Mouse (Mus musculus): ENCODE measurements at regions not wholly inside any gene's neighbourhood (a gene's known extent, or its start where the extent isn't known, plus 50 kb on each side); places are given as distances from the start of the nearest gene placed in this dataset.

DNA sequence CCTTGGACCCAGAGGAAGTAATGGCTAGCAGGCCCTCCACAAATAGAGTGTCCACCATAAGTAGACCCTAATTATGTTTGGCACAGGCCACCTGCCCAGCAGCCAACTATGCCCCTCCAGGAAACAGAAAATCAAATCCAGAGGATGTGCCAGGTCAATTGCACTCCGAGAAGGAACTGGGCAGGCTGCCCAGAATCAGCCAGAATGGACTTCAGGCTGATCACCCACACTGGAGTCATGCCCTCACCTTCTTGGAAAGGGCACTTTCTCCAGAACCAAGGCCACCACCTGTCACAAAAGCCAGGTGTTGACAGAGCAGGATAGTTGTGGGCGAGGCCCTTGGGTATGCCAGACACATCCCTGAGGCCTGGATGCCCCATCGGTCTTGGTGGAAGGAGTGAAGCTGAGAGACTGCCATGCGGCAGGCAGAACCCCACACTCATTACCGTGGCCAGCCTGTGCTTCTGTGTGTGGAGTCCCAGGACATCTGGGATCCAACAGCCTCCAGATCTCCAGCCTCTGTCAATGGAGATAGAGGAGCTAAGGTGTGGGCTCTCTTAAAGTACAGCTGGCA lies 87.0 kb upstream of the Mgme1 start:
- TF ChIP-seq HCFC1 (IDR thresholded peaks at IDR 0.05; ENCODE audit: low read depth, low read length) (no peak), GATA1 (IDR thresholded peaks at IDR 0.05; ENCODE audit: low read depth, low read length) (no peak), CTCF (IDR thresholded peaks at IDR 0.05 in 2 of 3, conservative IDR thresholded peaks at IDR 0.05 in 1 of 3; ENCODE audit: control insufficient read depth in 1 of 3, insufficient read depth in 1 of 3, low read depth in 2 of 3, low read length in 3 of 3, poor library complexity in 1 of 3, severe bottlenecking in 1 of 3) (no peak), POLR2A (IDR thresholded peaks at IDR 0.05; ENCODE audit: control insufficient read depth in 1 of 2, insufficient read depth in 1 of 2, low read depth in 1 of 2, low read length in 2 of 2, poor library complexity in 1 of 2) (no peak), RAD21 (IDR thresholded peaks at IDR 0.05; ENCODE audit: low read depth, low read length) (no peak), CHD2 (IDR thresholded peaks at IDR 0.05; ENCODE audit: low read length) (no peak), GABPA (IDR thresholded peaks at IDR 0.05; ENCODE audit: low read depth, low read length) (no peak), UBTF (IDR thresholded peaks at IDR 0.05; ENCODE audit: borderline replicate concordance, insufficient read depth, low read depth, low read length) (no peak), TCF12 (IDR thresholded peaks at IDR 0.05; ENCODE audit: low read depth, low read length) (no peak), ETS1 (IDR thresholded peaks at IDR 0.05; ENCODE audit: low read depth, low read length) (no peak), ELF1 (IDR thresholded peaks at IDR 0.05; ENCODE audit: low read depth, low read length) (no peak), EP300 (IDR thresholded peaks at IDR 0.05; ENCODE audit: low read depth in 1 of 2, low read length in 2 of 2) (no peak), USF1 (IDR thresholded peaks at IDR 0.05; ENCODE audit: low read depth, low read length) (no peak)
